Comparison of ENCODE assay signal across 8 mouse cellular contexts in the genomic region with DNA sequence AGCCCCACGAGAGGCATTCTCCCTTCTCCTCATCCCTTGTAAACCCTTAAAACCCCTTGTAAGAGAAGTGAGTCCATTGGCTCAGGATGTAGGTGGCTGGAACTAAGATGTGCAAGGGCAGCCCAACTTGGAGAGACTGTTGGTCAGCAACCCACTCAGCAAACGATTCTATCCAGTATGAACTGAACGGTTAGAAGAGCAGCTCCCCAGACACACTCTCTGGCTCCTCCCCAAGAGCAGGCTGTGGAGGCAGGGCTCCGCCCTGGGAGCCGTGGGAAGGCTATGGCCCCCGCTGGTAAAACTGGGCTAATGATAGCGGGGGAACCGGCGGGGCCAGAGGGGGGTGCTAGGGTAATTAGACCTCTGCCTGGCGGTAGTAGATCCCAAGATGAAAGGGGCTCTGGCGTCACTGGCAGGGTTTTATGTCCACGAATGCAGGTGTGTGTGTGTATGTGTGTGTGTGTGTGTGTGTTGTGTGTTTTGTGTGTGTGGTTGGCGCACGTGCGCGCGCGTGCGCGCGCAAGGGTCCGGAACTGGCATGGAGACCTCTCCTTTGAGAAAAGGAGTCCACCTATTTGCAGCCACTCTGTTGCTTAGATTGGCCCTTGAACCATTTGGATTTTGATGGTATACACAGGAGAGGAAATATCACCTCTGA. TPM values are rescaled to one million over a fixed set of nuclear protein-coding genes. Genes with fewer than 3 reads are reported as not detected.
DNase-seq lines count a peak whose midpoint lies in the region; ATAC-seq lines count a peak whose summit lies in the region.

TSS of gene Thra (plus strand) at position 246 of the 658 bp plus-strand sequence.

- no peaks in the 10 kb centered on the region for H3K36me3 ChIP-seq in hindbrain, embryonic 12.5 days

- no peaks in the 10 kb centered on the region for H3K9me3 ChIP-seq in hindbrain, embryonic 12.5 days (replicated peaks)

- ATAC-seq in cerebellum, adult (ENCODE audit: insufficient number of reproducible peaks, low FRiP score, low TSS enrichment), result no peak
- peak; percentile 41 for ATAC-seq in hindbrain, embryonic 12.5 days (ENCODE audit: low FRiP score)

- under 1% methylated on average over 22 of the region's 22 CpGs for WGBS in hindbrain, embryonic 12.5 days

- peak; percentile 62 for DNase-seq in cerebellum, adult 11 months
- peak; percentile 80 for DNase-seq in cerebellum, postnatal 10 days
- DNase-seq in frontal cortex, postnatal 36 days (ENCODE audit: low spot score in 2 of 2), result peak; percentile 70 to 71
- DNase-seq in layer of hippocampus, postnatal 36 days, result peak in 1 of 2 experiments; percentile 79
- DNase-seq in lung, postnatal 14 days, result peak; percentile 68
- DNase-seq in right cerebral cortex, postnatal 14 days, result peak; percentile 65

- H3K4me1 ChIP-seq in hindbrain, embryonic 12.5 days, result peaks cover 64% of the 10 kb centered on the region

- no peaks in the 10 kb centered on the region for H3K27me3 ChIP-seq in hindbrain, embryonic 12.5 days

- H3K4me2 ChIP-seq in hindbrain, embryonic 12.5 days (replicated peaks), result peak within 1 kb of the TSS; percentile 88

- H3K4me3 ChIP-seq in hindbrain, embryonic 12.5 days, result peak within 1 kb of the TSS; percentile 83

- H3K27ac ChIP-seq in hindbrain, embryonic 12.5 days, result peak within 1 kb of the TSS; percentile 99

- peak within 1 kb of the TSS; percentile 94 for H3K9ac ChIP-seq in hindbrain, embryonic 12.5 days

RNA-seq across cellular contexts. Expression of gene Thra, which starts in this region (rescaled TPM):
- polyA plus RNA-seq in hindbrain, embryonic 12.5 days (2016; fragmentation: Nextera tagmentation; extraction: Ambion mirVana), result 67.2 and 68.4 TPM in 2 replicates
- 100 to 1,000 TPM; 956 to 985 TPM for total RNA-seq in layer of hippocampus, postnatal 36 days (2021)
